ENCODE assay signal across 18 mouse cellular contexts in genomic region chr13:69487108-69487507, GRCm38 (mm10). TPM values are rescaled to one million over a fixed set of nuclear protein-coding genes. Genes with fewer than 3 reads are reported as not detected.
DNase-seq lines count a peak whose midpoint lies in the region; ATAC-seq and TF ChIP-seq lines count a peak whose summit lies in the region.
"Had no signal": no experiment of that assay in that cellular context is flagged by ENCODE, and none has a peak within 500 bp of the region (broad histone marks: within the 10 kb centered on the region; RNA-seq: fewer than 3 reads in every experiment).

No protein-coding gene starts in this region.

- DNase-seq in heart, postnatal 10 days = no peak
- DNase-seq in kidney, postnatal 0 days (ENCODE audit: low spot score) = no peak
- no peak for DNase-seq in kidney, adult 11 months
- no peak for DNase-seq in midbrain, postnatal 0 days (ENCODE audit: low spot score)
- no peak for DNase-seq in gastrocnemius, adult 2 months
- DNase-seq: cerebellum, adult 8-10 months; gastrocnemius, postnatal 36 days; kidney, adult 18-20 months; left cerebral cortex, postnatal 4 days; lung, adult 2 months; thymus, postnatal 25 days had no signal

- no peaks in the 10 kb centered on the region for H3K9me3 ChIP-seq in heart, embryonic 12.5 days (replicated peaks)
- H3K9me3 ChIP-seq in kidney, postnatal 0 days (replicated peaks; ENCODE audit: low read length) = no peaks in the 10 kb centered on the region
- H3K9me3 ChIP-seq in midbrain, embryonic 12.5 days = no peaks in the 10 kb centered on the region
- no peaks in the 10 kb centered on the region for H3K9me3 ChIP-seq in midbrain, postnatal 0 days (ENCODE audit: low read length)
- no peaks in the 10 kb centered on the region for H3K9me3 ChIP-seq in neural tube, embryonic 13.5 days
- H3K9me3 ChIP-seq: heart, embryonic 10.5 days; hindbrain, embryonic 13.5 days had no signal

- H3K27me3 ChIP-seq in heart, embryonic 12.5 days (replicated peaks) = peaks cover 42% of the 10 kb centered on the region
- H3K27me3 ChIP-seq in kidney, postnatal 0 days (ENCODE audit: insufficient read depth, low read length) = peaks cover 16% of the 10 kb centered on the region
- peaks cover 69% of the 10 kb centered on the region for H3K27me3 ChIP-seq in midbrain, embryonic 12.5 days
- peaks cover 13% of the 10 kb centered on the region for H3K27me3 ChIP-seq in midbrain, postnatal 0 days (ENCODE audit: insufficient read depth, low read length)
- H3K27me3 ChIP-seq in neural tube, embryonic 13.5 days = peaks cover 70% of the 10 kb centered on the region
- H3K27me3 ChIP-seq: Patski had no signal

- ATAC-seq in heart, embryonic 12.5 days (ENCODE audit: insufficient number of reproducible peaks, low FRiP score) = no peak
- ATAC-seq in kidney, postnatal 0 days (replicated peaks; ENCODE audit: low FRiP score, low read depth) = no peak
- no peak for ATAC-seq in midbrain, embryonic 12.5 days (ENCODE audit: low FRiP score, low read depth)
- ATAC-seq in midbrain, postnatal 0 days (ENCODE audit: low FRiP score) = no peak
- no peak for ATAC-seq in neural tube, embryonic 13.5 days (ENCODE audit: low read depth)
- ATAC-seq: activated CD4-positive, CD25-positive, alpha-beta regulatory T cell, adult 4 months; Patski had no signal

- no peak overlapping the region for H3K27ac ChIP-seq in heart, embryonic 12.5 days (ENCODE audit: poor library complexity, severe bottlenecking)
- H3K27ac ChIP-seq in kidney, postnatal 0 days = no peak overlapping the region
- H3K27ac ChIP-seq in midbrain, embryonic 12.5 days (replicated peaks) = no peak overlapping the region
- no peak overlapping the region for H3K27ac ChIP-seq in midbrain, postnatal 0 days (ENCODE audit: low read depth, low read length)
- H3K27ac ChIP-seq in neural tube, embryonic 13.5 days (replicated peaks) = no peak overlapping the region
- no peak overlapping the region for H3K27ac ChIP-seq in gastrocnemius, adult 2 months
- H3K27ac ChIP-seq: hindbrain, embryonic 13.5 days had no signal

- intact Hi-C loops in heart, postnatal 10 days (cut with DNase I) = loop anchor here (5.0 to 10.0 kb wide), 2 partner anchors 100 to 892 kb away; partner anchors contain the start of gene 1700001L19Rik
- intact Hi-C loops in gastrocnemius, adult 2 months (cut with DNase I) = no loop called here

- WGBS in heart, embryonic 12.5 days = 83% methylated on average over 7 of the region's 7 CpGs
- WGBS in kidney, postnatal 0 days = 83% methylated on average over 7 of the region's 7 CpGs
- WGBS in midbrain, embryonic 12.5 days = 80% methylated on average over 7 of the region's 7 CpGs
- 82% methylated on average over 7 of the region's 7 CpGs for WGBS in midbrain, postnatal 0 days
- WGBS in neural tube, embryonic 13.5 days = 84% methylated on average over 7 of the region's 7 CpGs

- H3K4me2 ChIP-seq in heart, embryonic 12.5 days = peak overlapping the region; percentile 80; the same call in 1 of the 2 replicates
- peak overlapping the region; percentile 49; the same call in 1 of the 2 replicates for H3K4me2 ChIP-seq in kidney, postnatal 0 days (ENCODE audit: low read length)
- peak overlapping the region; percentile 57; the same call in 1 of the 2 replicates for H3K4me2 ChIP-seq in midbrain, embryonic 12.5 days (replicated peaks)
- H3K4me2 ChIP-seq in midbrain, postnatal 0 days (ENCODE audit: low read depth, low read length, poor library complexity, severe bottlenecking) = no peak overlapping the region
- H3K4me2 ChIP-seq in neural tube, embryonic 13.5 days = peak overlapping the region; percentile 53

- no peak for TF ChIP-seq CTCF in kidney, postnatal 0 days (IDR thresholded peaks at IDR 0.05; ENCODE audit: low read depth)
- TF ChIP-seq CTCF in midbrain, postnatal 0 days (IDR thresholded peaks at IDR 0.05) = no peak
- TF ChIP-seq CTCF in gastrocnemius, adult 2 months (IDR thresholded peaks at IDR 0.05) = no peak

- H3K4me1 ChIP-seq in heart, embryonic 12.5 days (replicated peaks) = peaks cover 19% of the 10 kb centered on the region
- H3K4me1 ChIP-seq in kidney, postnatal 0 days (replicated peaks; ENCODE audit: insufficient read depth, low read length) = peaks cover 5% of the 10 kb centered on the region; the same call in 1 of the 2 replicates
- H3K4me1 ChIP-seq in midbrain, embryonic 12.5 days = peaks cover 14% of the 10 kb centered on the region; the same call in 1 of the 2 replicates
- H3K4me1 ChIP-seq in midbrain, postnatal 0 days (ENCODE audit: insufficient read depth, low read length) = peaks cover 9% of the 10 kb centered on the region
- H3K4me1 ChIP-seq in neural tube, embryonic 13.5 days (replicated peaks) = peaks cover 24% of the 10 kb centered on the region

- peak overlapping the region; percentile 41; the same call in 1 of the 2 replicates for H3K4me3 ChIP-seq in heart, embryonic 12.5 days
- H3K4me3 ChIP-seq in kidney, postnatal 0 days (replicated peaks; ENCODE audit: low read depth, low read length) = no peak overlapping the region
- H3K4me3 ChIP-seq in midbrain, embryonic 12.5 days = no peak overlapping the region
- no peak overlapping the region for H3K4me3 ChIP-seq in midbrain, postnatal 0 days (ENCODE audit: low read depth, low read length)
- no peak overlapping the region for H3K4me3 ChIP-seq in neural tube, embryonic 13.5 days
- no peak overlapping the region for H3K4me3 ChIP-seq in gastrocnemius, adult 2 months

- no peaks in the 10 kb centered on the region for H3K36me3 ChIP-seq in heart, embryonic 12.5 days
- H3K36me3 ChIP-seq in kidney, postnatal 0 days (ENCODE audit: insufficient read depth, low read length) = no peaks in the 10 kb centered on the region
- H3K36me3 ChIP-seq in midbrain, embryonic 12.5 days = no peaks in the 10 kb centered on the region
- no peaks in the 10 kb centered on the region for H3K36me3 ChIP-seq in midbrain, postnatal 0 days (ENCODE audit: insufficient read depth, low read length)
- H3K36me3 ChIP-seq in neural tube, embryonic 13.5 days = no peaks in the 10 kb centered on the region
- H3K36me3 ChIP-seq: heart, embryonic 10.5 days; hindbrain, embryonic 13.5 days had no signal

- H3K9ac ChIP-seq in heart, embryonic 12.5 days = no peak overlapping the region
- H3K9ac ChIP-seq in kidney, postnatal 0 days (ENCODE audit: low read depth, low read length) = no peak overlapping the region
- no peak overlapping the region for H3K9ac ChIP-seq in midbrain, embryonic 12.5 days (replicated peaks)
- no peak overlapping the region for H3K9ac ChIP-seq in midbrain, postnatal 0 days (replicated peaks; ENCODE audit: low read length, poor library complexity, severe bottlenecking)
- H3K9ac ChIP-seq in neural tube, embryonic 13.5 days = no peak overlapping the region

RNA-seq across cellular contexts. Expression of gene Nsun2, which starts 46.4 kb away (rescaled TPM):
- polyA plus RNA-seq in heart, embryonic 12.5 days (2016; fragmentation: Nextera tagmentation; extraction: Ambion mirVana) = 77.9 and 81.6 TPM in 2 replicates
- 10 to 100 TPM; 40.9 to 47.6 TPM for total RNA-seq in heart, postnatal 10 days (2021)
- polyA plus RNA-seq in kidney, postnatal 0 days (2015; fragmentation: Nextera tagmentation; extraction: Ambion mirVana) = 82.0 and 86.6 TPM in 2 replicates
- 91.9 and 102 TPM in 2 replicates for polyA plus RNA-seq in midbrain, embryonic 12.5 days (2016; fragmentation: Nextera tagmentation; extraction: Ambion mirVana)
- 51.1 and 60.3 TPM in 2 replicates for total RNA-seq in midbrain, postnatal 0 days (2014; rRNA removed)
- polyA plus RNA-seq in midbrain, postnatal 0 days (2015; fragmentation: Nextera tagmentation; extraction: Ambion mirVana) = 56.7 and 60.2 TPM in 2 replicates
- 78.5 and 87.1 TPM in 2 replicates for polyA plus RNA-seq in neural tube, embryonic 13.5 days (2015; fragmentation: Nextera tagmentation; extraction: Ambion mirVana)
- total RNA-seq in gastrocnemius, adult 2 months (2021) = 10 to 100 TPM; 45.4 to 51.9 TPM

RNA-seq across cellular contexts. Expression of gene Tent4a, which starts 47.3 kb away (rescaled TPM):
- polyA plus RNA-seq in heart, embryonic 12.5 days (2016; fragmentation: Nextera tagmentation; extraction: Ambion mirVana) = 3.9 and 4.0 TPM in 2 replicates
- 10 to 100 TPM; 17.2 to 17.6 TPM for total RNA-seq in heart, postnatal 10 days (2021)
- 4.7 and 5.0 TPM in 2 replicates for polyA plus RNA-seq in kidney, postnatal 0 days (2015; fragmentation: Nextera tagmentation; extraction: Ambion mirVana)
- 6.7 TPM in 2 replicates for polyA plus RNA-seq in midbrain, embryonic 12.5 days (2016; fragmentation: Nextera tagmentation; extraction: Ambion mirVana)
- total RNA-seq in midbrain, postnatal 0 days (2014; rRNA removed) = 26.1 TPM in 2 replicates
- 4.5 and 5.2 TPM in 2 replicates for polyA plus RNA-seq in midbrain, postnatal 0 days (2015; fragmentation: Nextera tagmentation; extraction: Ambion mirVana)
- polyA plus RNA-seq in neural tube, embryonic 13.5 days (2015; fragmentation: Nextera tagmentation; extraction: Ambion mirVana) = 6.1 and 6.3 TPM in 2 replicates
- 1 to 10 TPM; 5.2 to 7.8 TPM for total RNA-seq in gastrocnemius, adult 2 months (2021)
